15 mouse cellular contexts compared by ENCODE assay signal in genomic region chr6:28557728-28558127, GRCm38 (mm10).
"Had no signal": no experiment of that assay in that cellular context is flagged by ENCODE, and none has a peak within 500 bp of the region (broad histone marks: within the 10 kb centered on the region; RNA-seq: fewer than 3 reads in every experiment).

No protein-coding gene starts in this region.

- H3K4me3 ChIP-seq: intestine, embryonic 15.5 days; limb, embryonic 12.5 days; liver, embryonic 13.5 days; lung, embryonic 15.5 days; stomach, embryonic 15.5 days had no signal

- DNase-seq: kidney, adult 18-20 months; kidney, postnatal 10 days; kidney, postnatal 4 days; liver; liver, embryonic 13.5 days; liver, postnatal 0 days; lung, postnatal 14 days; midbrain, embryonic 14.5 days; thymus, adult 2 months; thymus, postnatal 25 days had no signal

- ATAC-seq: intestine, embryonic 15.5 days; liver, postnatal 0 days had no signal

- H3K27ac ChIP-seq: intestine, embryonic 15.5 days; limb, embryonic 12.5 days; liver, embryonic 13.5 days; lung, embryonic 15.5 days; macrophage; stomach, embryonic 15.5 days had no signal
